Mouse (Mus musculus): Measurements from ENCODE around the gene Usp44. TPM values are rescaled to one million over a fixed set of nuclear protein-coding genes. Genes with fewer than 3 reads are reported as not detected.

Usp44 gene
- total and polyA plus RNA-seq, 3 experiments = 2.9 to 28.2 (median 4.6) TPM

GRCm38 (mm10) chr10:93818661-93819060 lies 12.7 kb upstream of the Usp44 start:
- H3K79me2 ChIP-seq (replicated peaks; ENCODE audit: control insufficient read depth, extremely low read depth, insufficient read depth, poor library complexity, severe bottlenecking) = no peaks in the 10 kb centered on the region
- TF ChIP-seq SMC3 (IDR thresholded peaks at IDR 0.05; ENCODE audit: low read depth, low read length) = peak; percentile 87
- no peak for TF ChIP-seq TBP (conservative IDR thresholded peaks at IDR 0.05; ENCODE audit: low read depth, low read length)
- no peak for TF ChIP-seq RCOR1 (conservative IDR thresholded peaks at IDR 0.05; ENCODE audit: low read depth, low read length)
- TF ChIP-seq CTCF (conservative IDR thresholded peaks at IDR 0.05 in 1 of 2, IDR thresholded peaks at IDR 0.05 in 1 of 2; ENCODE audit: low read depth in 2 of 2, low read length in 2 of 2) = peak; percentile 86 to 96
- peak; percentile 83; the same call in 1 of the 2 replicates for TF ChIP-seq SIN3A (IDR thresholded peaks at IDR 0.05; ENCODE audit: low read length)
- TF ChIP-seq JUND (conservative IDR thresholded peaks at IDR 0.05; ENCODE audit: low read depth, low read length) = 0 out of 2 replicates have a peak, but pooled peaks have one; percentile 26
- peak; percentile 45; the same call in 1 of the 2 replicates for TF ChIP-seq IRF4 (IDR thresholded peaks at IDR 0.05; ENCODE audit: low read depth, low read length)
- TF ChIP-seq ZC3H11A (IDR thresholded peaks at IDR 0.05; ENCODE audit: low read depth, low read length) = peak; percentile 78
- 0 out of 2 replicates have a peak, but pooled peaks have one; percentile 43 for TF ChIP-seq MYC (IDR thresholded peaks at IDR 0.05; ENCODE audit: low read depth, low read length)
- TF ChIP-seq ELF1 (IDR thresholded peaks at IDR 0.05; ENCODE audit: low read depth, low read length) = peak; percentile 65

GRCm38 (mm10) chr10:93829898-93830831 lies 1.2 kb upstream of the Usp44 start:
- Histone ChIP-seq H3K9me3 (replicated peaks; ENCODE audit: low read length) (no peaks in the 10 kb centered on the region), H3K4me3 (replicated peaks in 1 of 3; ENCODE audit: low read depth in 2 of 3, low read length in 2 of 3, poor library complexity in 1 of 3) (no peak overlapping the region), H3K4me1 (ENCODE audit: control insufficient read depth in 1 of 2, insufficient read depth in 2 of 2) (peaks cover 0 to 41% of the 10 kb centered on the region in 2 experiments; a peak in 2 of 4 replicates), H3K79me2 (replicated peaks; ENCODE audit: control insufficient read depth, extremely low read depth, insufficient read depth, poor library complexity, severe bottlenecking) (peaks cover 23% of the 10 kb centered on the region), H3K27me3 (replicated peaks) (peaks cover 8% of the 10 kb centered on the region), H3K4me2 (ENCODE audit: insufficient read depth, low read depth, poor library complexity, severe bottlenecking) (peak overlapping the region; percentile 96), H3K27ac (ENCODE audit: insufficient read depth, low read depth) (peak overlapping the region; percentile 85), H3K9ac (ENCODE audit: insufficient read depth, low read depth) (peak overlapping the region; percentile 87), H3K36me3 (replicated peaks in 1 of 2; ENCODE audit: control insufficient read depth in 1 of 2, insufficient read depth in 1 of 2, low read length in 1 of 2) (no peaks in the 10 kb centered on the region)
- in situ Hi-C loops (cut with MboI; ENCODE audit: low pct_ligation_motif_present, low pct_unique_long_range_greater_than_20kb, low sequenced_read_pairs) = loop anchor here (10.0 kb wide), 1 partner anchor 275 kb away; no protein-coding TSS in a partner anchor
- dilution Hi-C loops (cut with MboI; ENCODE audit: extremely low pct_ligation_motif_present, extremely low pct_unique_long_range_greater_than_20kb, low sequenced_read_pairs) = no loop called here
- DNase-seq (ENCODE audit: extremely low read depth) = peak; percentile 78
- no peak for TF ChIP-seq UBTF (IDR thresholded peaks at IDR 0.05; ENCODE audit: low read depth, low read length)
- TF ChIP-seq E2F4 (IDR thresholded peaks at IDR 0.05; ENCODE audit: insufficient replicate concordance, low read depth, low read length) = no peak
- TF ChIP-seq USF2 (conservative IDR thresholded peaks at IDR 0.05; ENCODE audit: low read depth, low read length) = no peak
- TF ChIP-seq MEF2A (IDR thresholded peaks at IDR 0.05; ENCODE audit: borderline replicate concordance, low read depth, low read length) = peak; percentile 85; the same call in 1 of the 2 replicates
- TF ChIP-seq TBP (conservative IDR thresholded peaks at IDR 0.05; ENCODE audit: low read depth, low read length) = no peak
- TF ChIP-seq RCOR1 (conservative IDR thresholded peaks at IDR 0.05; ENCODE audit: low read depth, low read length) = no peak
- no peak for TF ChIP-seq USF1 (IDR thresholded peaks at IDR 0.05; ENCODE audit: low read depth, low read length)
- peak; percentile 85; the same call in 1 of the 2 replicates for TF ChIP-seq MAZ (IDR thresholded peaks at IDR 0.05; ENCODE audit: low read depth, low read length)
- peak; percentile 74 for TF ChIP-seq JUND (conservative IDR thresholded peaks at IDR 0.05; ENCODE audit: low read depth, low read length)
- TF ChIP-seq ZC3H11A (IDR thresholded peaks at IDR 0.05; ENCODE audit: low read depth, low read length) = no peak
- peak; percentile 63; the same call in 1 of the 2 replicates for TF ChIP-seq MAFK (IDR thresholded peaks at IDR 0.05; ENCODE audit: insufficient replicate concordance, low read length)
- peak; percentile 63; the same call in 1 of the 2 replicates for TF ChIP-seq JUN (IDR thresholded peaks at IDR 0.05; ENCODE audit: insufficient read depth, low read depth, low read length)
- TF ChIP-seq CHD2 (IDR thresholded peaks at IDR 0.05; ENCODE audit: low read length) = peak; percentile 52; the same call in 1 of the 2 replicates
- TF ChIP-seq BHLHE40 (IDR thresholded peaks at IDR 0.05; ENCODE audit: low read depth, low read length) = peak; percentile 70
- peak; percentile 73 for TF ChIP-seq SIN3A (IDR thresholded peaks at IDR 0.05; ENCODE audit: low read length)
- TF ChIP-seq CTCF (conservative IDR thresholded peaks at IDR 0.05 in 1 of 2, IDR thresholded peaks at IDR 0.05 in 1 of 2; ENCODE audit: low read depth in 2 of 2, low read length in 2 of 2) = no peak
- TF ChIP-seq NELFE (IDR thresholded peaks at IDR 0.05; ENCODE audit: low read depth, low read length) = no peak
- TF ChIP-seq ETS1 (conservative IDR thresholded peaks at IDR 0.05; ENCODE audit: low read depth, low read length) = peak; percentile 77
- TF ChIP-seq ZMIZ1 (IDR thresholded peaks at IDR 0.05; ENCODE audit: low read depth, low read length) = no peak
- TF ChIP-seq MXI1 (IDR thresholded peaks at IDR 0.05; ENCODE audit: low read depth, low read length) = no peak; the same call in 1 of the 2 replicates
- peak; percentile 84; the same call in 1 of the 2 replicates for TF ChIP-seq TCF12 (IDR thresholded peaks at IDR 0.05; ENCODE audit: low read depth, low read length)
- TF ChIP-seq IRF4 (IDR thresholded peaks at IDR 0.05; ENCODE audit: low read depth, low read length) = peak; percentile 95
- TF ChIP-seq EP300 (IDR thresholded peaks at IDR 0.05; ENCODE audit: low read length) = peak; percentile 92
- TF ChIP-seq MAX (IDR thresholded peaks at IDR 0.05; ENCODE audit: low read length) = no peak

More at GRCm38 (mm10) chr10:93818661-93819060, 12.7 kb upstream of the Usp44 start:
- H3K9ac ChIP-seq (ENCODE audit: insufficient read depth, low read depth) = no peak overlapping the region
- H3K9me3 ChIP-seq (replicated peaks; ENCODE audit: low read length) = peaks cover 5% of the 10 kb centered on the region
- DNase-seq (ENCODE audit: extremely low read depth) = peak; percentile 84
- peak overlapping the region; percentile 57 for H3K27ac ChIP-seq (ENCODE audit: insufficient read depth, low read depth)
- in situ Hi-C loops (cut with MboI; ENCODE audit: low pct_ligation_motif_present, low pct_unique_long_range_greater_than_20kb, low sequenced_read_pairs) (loop anchor here (25.0 kb wide), 1 partner anchor 756 kb away; no protein-coding TSS in a partner anchor), dilution Hi-C loops (cut with MboI; ENCODE audit: extremely low pct_ligation_motif_present, extremely low pct_unique_long_range_greater_than_20kb, low sequenced_read_pairs) (no loop called here)
- no peaks in the 10 kb centered on the region for H3K36me3 ChIP-seq (replicated peaks in 1 of 2; ENCODE audit: control insufficient read depth in 1 of 2, insufficient read depth in 1 of 2, low read length in 1 of 2)
- no peak overlapping the region for H3K4me3 ChIP-seq (replicated peaks in 1 of 3; ENCODE audit: low read depth in 2 of 3, low read length in 2 of 3, poor library complexity in 1 of 3)
- no peaks in the 10 kb centered on the region for H3K27me3 ChIP-seq (replicated peaks)
- peak overlapping the region; percentile 79; the same call in 1 of the 2 replicates for H3K4me2 ChIP-seq (ENCODE audit: insufficient read depth, low read depth, poor library complexity, severe bottlenecking)
- H3K4me1 ChIP-seq (ENCODE audit: control insufficient read depth in 1 of 2, insufficient read depth in 2 of 2) = peaks cover 0 to 24% of the 10 kb centered on the region in 2 experiments; a peak in 2 of 4 replicates

All from CH12.LX (cell line).